Mouse (Mus musculus): Measurements from ENCODE around the gene Tcf23. TPM values are rescaled to one million over a fixed set of nuclear protein-coding genes. Genes with fewer than 3 reads are reported as not detected.

The Tcf23 gene
- polyA plus RNA-seq (2011; ENCODE audit: insufficient read length, low read depth, missing spikeins) = not detected in 2 replicates

DNA sequence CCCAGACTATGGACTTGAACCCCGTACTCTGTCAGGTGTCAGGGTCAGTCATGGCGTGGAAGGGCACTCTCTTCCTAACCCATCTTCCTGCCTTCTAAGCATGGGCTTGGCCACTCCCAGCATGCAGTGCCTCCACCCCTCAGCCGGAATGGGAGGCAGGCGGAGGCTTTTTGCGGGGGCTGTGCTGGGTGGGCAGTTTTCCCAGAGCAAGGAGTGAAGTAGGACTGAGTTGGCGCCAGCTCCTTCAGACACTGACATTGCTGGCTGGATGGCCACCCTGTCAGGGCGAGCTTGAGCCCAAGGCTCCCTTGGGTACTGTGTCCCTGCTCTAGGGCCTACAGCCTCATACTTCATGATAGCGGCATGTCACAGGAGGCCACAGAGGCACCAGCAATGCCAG is at the start of gene Tcf23:
Gene Tcf23, plus strand, starts transcription at position 247 of the 400 bp plus-strand sequence.
- H3K4me3 ChIP-seq (ENCODE audit: insufficient read depth, low read length) = no peak within 1 kb of the TSS
- H3K4me1 ChIP-seq (ENCODE audit: control insufficient read depth, insufficient read depth, low read length) = no peaks in the 10 kb centered on the region
- no peak within 1 kb of the TSS for H3K27ac ChIP-seq (ENCODE audit: insufficient read depth, low read length)
- no peak for TF ChIP-seq POLR2A (IDR thresholded peaks at IDR 0.05; ENCODE audit: low read depth, low read length)
- no peak for TF ChIP-seq CTCF (IDR thresholded peaks at IDR 0.05; ENCODE audit: borderline replicate concordance, insufficient read depth, low read length)

DNA sequence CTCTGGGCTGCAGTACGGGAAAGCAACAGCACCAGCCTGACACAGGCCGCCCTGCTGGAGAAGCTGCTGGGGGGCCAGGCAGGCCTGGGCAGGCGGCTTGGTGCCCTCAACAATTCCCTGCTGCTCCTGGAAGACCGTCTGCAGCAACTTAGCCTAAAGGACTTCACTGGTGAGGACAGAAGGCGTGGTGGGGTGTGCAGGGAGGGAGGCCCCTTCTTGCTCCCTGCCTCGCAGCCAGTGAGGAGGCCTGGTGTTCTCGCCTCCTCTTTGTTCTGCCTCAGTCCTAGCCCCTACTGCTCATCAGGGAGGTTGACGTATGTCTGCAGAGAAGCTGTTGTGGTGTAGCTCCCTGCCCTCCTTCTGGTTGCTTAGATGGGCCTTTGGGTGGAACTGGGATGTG is 49.8 kb upstream of the Tcf23 start:
- Histone ChIP-seq H3K27ac (ENCODE audit: insufficient read depth, low read length) (no peak overlapping the region), H3K4me1 (ENCODE audit: control insufficient read depth, insufficient read depth, low read length) (peaks cover 3% of the 10 kb centered on the region; the same call in 1 of the 2 replicates), H3K4me3 (ENCODE audit: insufficient read depth, low read length) (no peak overlapping the region)
- TF ChIP-seq POLR2A (IDR thresholded peaks at IDR 0.05; ENCODE audit: low read depth, low read length) (no peak), CTCF (IDR thresholded peaks at IDR 0.05; ENCODE audit: borderline replicate concordance, insufficient read depth, low read length) (no peak)

DNA sequence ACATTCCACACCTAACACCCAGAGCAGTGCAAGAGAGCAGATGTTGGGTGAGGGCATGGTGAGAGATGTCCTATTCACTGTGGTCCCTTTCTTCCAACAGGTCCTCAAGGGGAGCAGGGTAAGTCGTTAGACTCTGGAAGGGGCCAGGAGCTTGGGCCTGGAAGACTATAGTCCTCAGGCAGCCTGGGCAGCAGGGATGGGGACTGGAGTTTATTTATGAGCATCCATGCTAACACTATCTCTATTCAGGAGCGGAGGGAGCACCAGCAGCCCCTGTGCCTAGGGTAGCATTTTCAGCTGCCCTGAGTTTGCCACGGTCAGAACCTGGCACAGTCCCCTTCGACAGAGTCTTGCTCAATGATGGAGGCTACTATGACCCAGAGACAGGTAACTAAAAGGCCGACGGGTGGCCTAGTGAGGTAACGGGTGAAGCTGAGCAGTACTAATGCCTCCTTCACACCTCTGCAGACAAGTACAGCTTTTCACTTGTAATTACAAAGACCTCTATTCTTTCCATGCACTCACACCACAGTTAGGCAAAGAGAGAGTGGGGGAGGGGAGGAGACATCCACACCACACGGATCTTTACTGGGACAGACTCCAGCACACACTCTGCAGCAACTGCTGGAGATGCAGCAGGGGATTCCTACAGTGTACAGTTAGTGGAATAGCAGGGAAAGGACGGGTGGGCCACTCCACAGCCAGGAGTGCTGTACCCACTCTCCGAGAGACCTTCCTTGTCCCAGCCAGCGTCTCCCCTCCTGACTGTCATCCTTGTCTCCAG is 48.4 kb upstream of the Tcf23 start:
- no peak for TF ChIP-seq CTCF (IDR thresholded peaks at IDR 0.05; ENCODE audit: borderline replicate concordance, insufficient read depth, low read length)
- no peak for TF ChIP-seq POLR2A (IDR thresholded peaks at IDR 0.05; ENCODE audit: low read depth, low read length)
- H3K4me1 ChIP-seq (ENCODE audit: control insufficient read depth, insufficient read depth, low read length) = peaks cover 3% of the 10 kb centered on the region; the same call in 1 of the 2 replicates
- no peak overlapping the region for H3K27ac ChIP-seq (ENCODE audit: insufficient read depth, low read length)
- no peak overlapping the region for H3K4me3 ChIP-seq (ENCODE audit: insufficient read depth, low read length)

- no peak for TF ChIP-seq CTCF (IDR thresholded peaks at IDR 0.05; ENCODE audit: borderline replicate concordance, insufficient read depth, low read length)
- no peak for TF ChIP-seq POLR2A (IDR thresholded peaks at IDR 0.05; ENCODE audit: low read depth, low read length)
- H3K4me3 ChIP-seq (ENCODE audit: insufficient read depth, low read length) = no peak overlapping the region
- H3K4me1 ChIP-seq (ENCODE audit: control insufficient read depth, insufficient read depth, low read length) = peaks cover 3% of the 10 kb centered on the region; the same call in 1 of the 2 replicates
- H3K27ac ChIP-seq (ENCODE audit: insufficient read depth, low read length) = no peak overlapping the region
Measured at GRCm38 (mm10) chr5:30920621-30921020, 47.8 kb upstream of the Tcf23 start.

- Histone ChIP-seq H3K4me3 (ENCODE audit: insufficient read depth, low read length) (peak within 1 kb of the TSS; percentile 49), H3K27ac (ENCODE audit: insufficient read depth, low read length) (no peak within 1 kb of the TSS), H3K4me1 (ENCODE audit: control insufficient read depth, insufficient read depth, low read length) (peaks cover 3% of the 10 kb centered on the region; the same call in 1 of the 2 replicates)
- TF ChIP-seq POLR2A (IDR thresholded peaks at IDR 0.05; ENCODE audit: low read depth, low read length) (peak; percentile 64), CTCF (IDR thresholded peaks at IDR 0.05; ENCODE audit: borderline replicate concordance, insufficient read depth, low read length) (peak; percentile 83)
Measured at GRCm38 (mm10) chr5:30921256-30922033, 47.0 kb upstream of the Tcf23 start, which contains the start of gene Khk. Gene Khk (plus strand): TSS chr5:30921431.

- TF ChIP-seq POLR2A (IDR thresholded peaks at IDR 0.05; ENCODE audit: low read depth, low read length) (no peak), CTCF (IDR thresholded peaks at IDR 0.05; ENCODE audit: borderline replicate concordance, insufficient read depth, low read length) (no peak)
- H3K4me3 ChIP-seq (ENCODE audit: insufficient read depth, low read length) = no peak overlapping the region
- H3K27ac ChIP-seq (ENCODE audit: insufficient read depth, low read length) = no peak overlapping the region
- H3K4me1 ChIP-seq (ENCODE audit: control insufficient read depth, insufficient read depth, low read length) = peaks cover 3% of the 10 kb centered on the region; the same call in 1 of the 2 replicates
Measured at GRCm38 (mm10) chr5:30922581-30923041, 45.9 kb upstream of the Tcf23 start.

GRCm38 (mm10) chr5:30923119-30923518 is 45.3 kb upstream of the Tcf23 start:
- no peak for TF ChIP-seq POLR2A (IDR thresholded peaks at IDR 0.05; ENCODE audit: low read depth, low read length)
- TF ChIP-seq CTCF (IDR thresholded peaks at IDR 0.05; ENCODE audit: borderline replicate concordance, insufficient read depth, low read length) = no peak
- Histone ChIP-seq H3K4me1 (ENCODE audit: control insufficient read depth, insufficient read depth, low read length) (peaks cover 3% of the 10 kb centered on the region; the same call in 1 of the 2 replicates), H3K4me3 (ENCODE audit: insufficient read depth, low read length) (no peak overlapping the region), H3K27ac (ENCODE audit: insufficient read depth, low read length) (no peak overlapping the region)

- Histone ChIP-seq H3K4me1 (ENCODE audit: control insufficient read depth, insufficient read depth, low read length) (peaks cover 3% of the 10 kb centered on the region; the same call in 1 of the 2 replicates), H3K4me3 (ENCODE audit: insufficient read depth, low read length) (no peak overlapping the region), H3K27ac (ENCODE audit: insufficient read depth, low read length) (no peak overlapping the region)
- no peak for TF ChIP-seq POLR2A (IDR thresholded peaks at IDR 0.05; ENCODE audit: low read depth, low read length)
Measured at GRCm38 (mm10) chr5:30924614-30925013, 43.8 kb upstream of the Tcf23 start.

DNA sequence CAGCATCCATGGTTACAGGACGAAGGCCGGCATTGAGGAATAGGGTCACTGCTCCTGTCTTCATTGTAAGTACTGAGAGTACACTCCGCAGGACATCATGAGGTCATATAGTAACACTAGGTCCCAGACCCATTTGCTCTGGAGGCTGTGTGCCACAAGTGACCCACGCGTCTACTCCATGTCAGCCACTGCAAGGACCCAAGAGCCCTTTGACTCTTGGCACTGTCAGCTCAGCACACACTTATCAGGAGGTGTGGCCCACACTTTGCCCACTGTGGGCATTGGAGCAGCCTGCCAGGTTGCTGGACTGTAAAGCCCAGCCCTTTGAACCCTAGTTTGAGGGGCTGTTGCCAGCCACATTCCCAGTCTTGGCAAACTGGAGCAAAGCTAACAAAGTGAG is 43.2 kb upstream of the Tcf23 start:
- Histone ChIP-seq H3K4me1 (ENCODE audit: control insufficient read depth, insufficient read depth, low read length) (peaks cover 3% of the 10 kb centered on the region; the same call in 1 of the 2 replicates), H3K27ac (ENCODE audit: insufficient read depth, low read length) (no peak overlapping the region), H3K4me3 (ENCODE audit: insufficient read depth, low read length) (no peak overlapping the region)
- TF ChIP-seq CTCF (IDR thresholded peaks at IDR 0.05; ENCODE audit: borderline replicate concordance, insufficient read depth, low read length) (no peak), POLR2A (IDR thresholded peaks at IDR 0.05; ENCODE audit: low read depth, low read length) (no peak)

Measured in embryonic fibroblast, embryonic 13.5 days (primary cell).